ENCODE assay signal across 14 mouse cellular contexts in the genomic region with DNA sequence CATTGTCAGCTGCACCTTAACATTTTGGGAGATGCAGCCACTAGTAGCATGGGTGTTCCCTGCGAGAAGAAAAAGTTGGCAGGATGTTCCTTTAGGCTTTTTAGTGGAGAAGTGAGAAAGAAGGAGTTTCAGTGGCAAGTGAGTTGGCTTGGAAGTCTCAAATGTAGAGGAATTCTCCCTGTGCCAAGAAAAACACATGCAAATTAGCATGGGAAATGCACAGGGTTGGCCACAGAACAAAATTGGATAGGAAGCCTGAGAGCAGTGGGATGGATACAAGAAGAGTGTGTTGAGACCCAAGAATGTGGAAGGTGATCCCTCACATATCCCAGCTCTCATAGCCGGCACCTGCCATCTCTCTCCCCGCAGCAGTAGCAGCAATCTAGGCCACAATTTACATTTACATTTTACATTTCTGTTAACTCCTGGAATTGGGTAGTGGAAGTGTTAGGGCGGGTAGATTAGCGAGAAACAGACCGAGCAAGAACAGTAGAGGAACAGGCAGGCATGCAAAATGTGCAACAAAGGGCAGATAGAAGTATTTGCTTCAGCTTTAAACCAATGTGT.
DNase-seq lines count a peak whose midpoint lies in the region; ATAC-seq and TF ChIP-seq lines count a peak whose summit lies in the region.
"Had no signal": no experiment of that assay in that cellular context is flagged by ENCODE, and none has a peak within 500 bp of the region (broad histone marks: within the 10 kb centered on the region; RNA-seq: fewer than 3 reads in every experiment).

No protein-coding gene starts in this region.

- H3K4me2 ChIP-seq in hindbrain, embryonic 15.5 days = no peak overlapping the region
- H3K4me2 ChIP-seq in hindbrain, embryonic 13.5 days = no peak overlapping the region
- no peak overlapping the region for H3K4me2 ChIP-seq in lung, embryonic 14.5 days
- H3K4me2 ChIP-seq: heart, embryonic 15.5 days had no signal

- H3K27ac ChIP-seq in hindbrain, embryonic 15.5 days (replicated peaks) = 0 out of 2 replicates have a peak overlapping the region, but pooled peaks have one; percentile 20
- H3K27ac ChIP-seq in hindbrain, embryonic 13.5 days = no peak overlapping the region
- no peak overlapping the region for H3K27ac ChIP-seq in lung, embryonic 14.5 days (ENCODE audit: low read depth)
- H3K27ac ChIP-seq: heart, embryonic 15.5 days; midbrain, embryonic 10.5 days had no signal

- WGBS in hindbrain, embryonic 15.5 days = 73% methylated on average over 6 of the region's 6 CpGs
- WGBS in hindbrain, embryonic 13.5 days = 80% methylated on average over 6 of the region's 6 CpGs
- WGBS in lung, embryonic 14.5 days = 59% methylated on average over 6 of the region's 6 CpGs

- peaks cover 10% of the 10 kb centered on the region; the same call in 1 of the 2 replicates for H3K4me1 ChIP-seq in hindbrain, embryonic 15.5 days (replicated peaks)
- H3K4me1 ChIP-seq in hindbrain, embryonic 13.5 days (replicated peaks) = peaks cover 11% of the 10 kb centered on the region
- H3K4me1 ChIP-seq in lung, embryonic 14.5 days (ENCODE audit: insufficient read depth) = no peaks in the 10 kb centered on the region

- TF ChIP-seq CTCF in lung, embryonic 14.5 days (IDR thresholded peaks at IDR 0.05; ENCODE audit: low read depth) = no peak

- H3K9me3 ChIP-seq in hindbrain, embryonic 15.5 days = no peaks in the 10 kb centered on the region
- no peaks in the 10 kb centered on the region for H3K9me3 ChIP-seq in hindbrain, embryonic 13.5 days
- no peaks in the 10 kb centered on the region for H3K9me3 ChIP-seq in lung, embryonic 14.5 days (ENCODE audit: low read depth, low read length)
- H3K9me3 ChIP-seq: heart, embryonic 15.5 days; midbrain, embryonic 10.5 days had no signal

- no peak for ATAC-seq in hindbrain, embryonic 15.5 days (ENCODE audit: low FRiP score, low read depth)
- ATAC-seq in hindbrain, embryonic 13.5 days (ENCODE audit: low FRiP score) = no peak
- no peak for ATAC-seq in lung, embryonic 14.5 days (ENCODE audit: insufficient read depth)
- ATAC-seq: Patski had no signal

- no peak overlapping the region for H3K9ac ChIP-seq in hindbrain, embryonic 15.5 days
- no peak overlapping the region for H3K9ac ChIP-seq in hindbrain, embryonic 13.5 days
- H3K9ac ChIP-seq in lung, embryonic 14.5 days = no peak overlapping the region
- H3K9ac ChIP-seq: heart, embryonic 15.5 days had no signal

- H3K4me3 ChIP-seq in hindbrain, embryonic 15.5 days = no peak overlapping the region
- H3K4me3 ChIP-seq in hindbrain, embryonic 13.5 days = no peak overlapping the region
- H3K4me3 ChIP-seq in lung, embryonic 14.5 days (ENCODE audit: low read depth, low read length) = no peak overlapping the region
- H3K4me3 ChIP-seq: heart, embryonic 15.5 days; midbrain, embryonic 10.5 days had no signal

- H3K36me3 ChIP-seq in hindbrain, embryonic 15.5 days = no peaks in the 10 kb centered on the region
- H3K36me3 ChIP-seq in hindbrain, embryonic 13.5 days = no peaks in the 10 kb centered on the region
- H3K36me3 ChIP-seq in lung, embryonic 14.5 days (ENCODE audit: insufficient read depth) = no peaks in the 10 kb centered on the region
- H3K36me3 ChIP-seq: heart, embryonic 15.5 days; midbrain, embryonic 10.5 days had no signal

- DNase-seq in lung, embryonic 14.5 days = peak; percentile 80
- DNase-seq in lung, postnatal 10 days = no peak
- peak; percentile 41 for DNase-seq in Muller cell, postnatal 12 days (ENCODE audit: inconsistent ontology term)
- DNase-seq in brain, embryonic 18.5 days (ENCODE audit: low read depth, low spot score) = peak; percentile 36
- DNase-seq in adrenal gland, adult 8-10 months = no peak
- no peak for DNase-seq in embryo, embryonic 10 days (ENCODE audit: low spot score)
- DNase-seq: lung, postnatal 14 days; thymus, postnatal 4 days had no signal

- H3K27me3 ChIP-seq in hindbrain, embryonic 15.5 days = no peaks in the 10 kb centered on the region
- 0 out of 2 replicates have a peak, but pooled peaks cover 4% of the 10 kb centered on the region for H3K27me3 ChIP-seq in hindbrain, embryonic 13.5 days
- no peaks in the 10 kb centered on the region for H3K27me3 ChIP-seq in lung, embryonic 14.5 days (ENCODE audit: insufficient read depth, low read length)
- H3K27me3 ChIP-seq: CH12.LX; heart, embryonic 15.5 days; Patski had no signal

Comparison
In these comparisons a context has a peak if more than half of its experiments do, and no peak if none do; other contexts are left out.
1. DNase-seq: peak in lung, embryonic 14.5 days (single experiment), Muller cell, postnatal 12 days (single experiment) and brain, embryonic 18.5 days (single experiment); none in lung, postnatal 10 days (single experiment), adrenal gland, adult 8-10 months (single experiment) and embryo, embryonic 10 days (single experiment).